Mouse (Mus musculus) embryonic facial prominence, embryonic 12.5 days (tissue): Measurements from ENCODE around the gene Sult2a2. TPM values are rescaled to one million over a fixed set of nuclear protein-coding genes. Genes with fewer than 3 reads are reported as not detected.
"Not testable (repeated sequence)": the region's sequence is repeated elsewhere in the genome, so short reads cannot be mapped to it uniquely, and the experiment has no call there.

Experiments
- ATAC-seq: fragments of 200-750 bp; cut with Nextera tagmentation; 2 replicates; pipeline ENCODE4 v1.8.0; 2017; ENCODE audit not compliant: insufficient number of reproducible peaks, insufficient read depth, low FRiP score, low TSS enrichment
- H3K27ac ChIP-seq: fragments of 300-500 bp; sonication (generic); 2 replicates; pipeline ENCODE4 v1.5.1; 2016; ENCODE audit warnings: mild to moderate bottlenecking
- H3K27me3 ChIP-seq: fragments of 300-500 bp; sonication (generic); 2 replicates; pipeline ENCODE4 v1.6.1; 2016; ENCODE audit warnings: mild to moderate bottlenecking, moderate library complexity
- H3K36me3 ChIP-seq: fragments of 300-500 bp; sonication (generic); 2 replicates; pipeline ENCODE4 v1.6.1; 2016; ENCODE audit warnings: mild to moderate bottlenecking
- H3K4me1 ChIP-seq: fragments of 300-500 bp; sonication (generic); 2 replicates; pipeline ENCODE4 v1.6.1; 2016
- H3K4me2 ChIP-seq: fragments of 300-500 bp; sonication (generic); replicated peaks from 2 replicates; pipeline ENCODE4 v1.6.1; 2016; ENCODE audit warnings: mild to moderate bottlenecking, moderate library complexity
- H3K4me3 ChIP-seq: fragments of 300-500 bp; sonication (generic); 2 replicates; pipeline ENCODE4 v1.5.1; 2016; ENCODE audit warnings: mild to moderate bottlenecking
- H3K9ac ChIP-seq: fragments of 300-500 bp; sonication (generic); 2 replicates; pipeline ENCODE4 v1.6.1; 2016; ENCODE audit warnings: mild to moderate bottlenecking, moderate library complexity
- H3K9me3 ChIP-seq: fragments of 300-500 bp; sonication (generic); 2 replicates; pipeline ENCODE4 v1.6.1; 2016; ENCODE audit warnings: mild to moderate bottlenecking, moderate library complexity
- WGBS: fragments of 180-500 bp; shearing (Covaris S2); methylation state at CpG from one replicate; pipeline ENCODE4 v1.1.7; 2016; 5-methylcytosine and 5-hydroxymethylcytosine counted together
- polyA plus RNA-seq: library from polyadenylated mRNA; unstranded; fragments of >200 nt; fragmentation: Nextera tagmentation; extraction: Ambion mirVana; gene quantifications from 2 replicates; pipeline ENCODE4 v1.2.1, GENCODE M21; 2016

Gene Sult2a2
- polyA plus RNA-seq, result not detected in 2 replicates

GRCm38 (mm10) chr7:13733205-13733604, at the start of gene Sult2a2:
Gene Sult2a2 (plus strand): TSS chr7:13733505.
- not testable (repeated sequence) for H3K4me1 ChIP-seq, H3K27me3 ChIP-seq, H3K27ac ChIP-seq, H3K36me3 ChIP-seq, H3K4me2 ChIP-seq, H3K4me3 ChIP-seq, ATAC-seq, H3K9me3 ChIP-seq, H3K9ac ChIP-seq
- WGBS, result 95% methylated on average over 1 of the region's 2 CpGs

DNA sequence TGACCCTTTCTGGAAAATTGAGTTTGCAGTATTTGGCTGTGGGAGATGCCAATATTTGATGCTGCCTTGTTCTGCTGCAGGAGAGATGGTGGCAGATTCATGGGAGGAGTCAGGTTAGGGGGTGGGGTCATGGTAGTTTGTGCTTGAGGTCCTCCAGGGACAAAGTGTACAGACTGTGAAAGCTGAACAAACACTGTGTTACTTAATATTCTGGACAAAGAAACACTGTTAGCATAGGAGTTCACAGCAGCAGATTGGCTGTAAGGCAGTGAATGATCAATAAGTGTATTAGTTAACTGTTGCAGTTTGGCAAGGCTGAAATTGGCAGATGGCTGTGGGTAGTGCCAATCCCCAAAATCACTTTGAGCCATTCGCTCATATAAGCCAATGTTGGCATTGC, 80.6 kb downstream of the Sult2a2 start:
- Histone ChIP-seq H3K36me3 (no peaks in the 10 kb centered on the region), H3K9me3 (peaks cover 13% of the 10 kb centered on the region), H3K4me3 (no peak overlapping the region), H3K4me2 (no peak overlapping the region), H3K27ac (no peak overlapping the region), H3K9ac (no peak overlapping the region), H3K27me3 (no peaks in the 10 kb centered on the region), H3K4me1 (no peaks in the 10 kb centered on the region)
- 87% methylated on average over 1 of the region's 1 CpGs for whole genome bisulfite sequencing
- ATAC-seq, result no peak

Other genes with a start within 250 kb of the Sult2a2 start
- gene Bsph2, start 162.4 kb upstream of the Sult2a2 start, polyA plus RNA-seq, result not detected in 2 replicates
- not detected in 2 replicates for gene Sult2a5, start 109.5 kb upstream of the Sult2a2 start, polyA plus RNA-seq
- not detected in 2 replicates for gene Sult2a1, start 103.9 kb downstream of the Sult2a2 start, polyA plus RNA-seq